Mouse (Mus musculus) MEL (cell line): ENCODE measurements around the gene Rtp3. TPM values are rescaled to one million over a fixed set of nuclear protein-coding genes. Genes with fewer than 3 reads are reported as not detected.

ENCODE experiments used
- DNase-seq: peaks from one replicate; pipeline ENCODE4 v3.0.0; 2011; ENCODE audit warnings: low read depth, low spot score
- H3K27ac ChIP-seq: 2 replicates; pipeline ENCODE4 v1.5.1; 2012; ENCODE audit warnings: low read depth, mild to moderate bottlenecking, control low read depth, low read length, moderate library complexity; ENCODE audit not compliant: control insufficient read depth
- H3K27me3 ChIP-seq, 2 experiments: fragments of 150-350 bp in 1 of 2; sonication (generic) in 1 of 2; 2 replicates each; pipeline ENCODE4 v1.6.1; 2012; ENCODE audit warnings: low read length in 2 of 2, mild to moderate bottlenecking in 2 of 2, improper control_type of control experiment in 1 of 2, moderate library complexity in 1 of 2; ENCODE audit not compliant: insufficient read depth in 2 of 2, control insufficient read depth in 1 of 2
- H3K36me3 ChIP-seq, 2 experiments: 2 replicates each; pipeline ENCODE4 v1.6.1; 2012 to 2014; ENCODE audit warnings: low read length in 2 of 2, improper control_type of control experiment in 1 of 2, inconsistent platforms in 1 of 2, mild to moderate bottlenecking in 1 of 2; ENCODE audit not compliant: insufficient read depth in 2 of 2, control insufficient read depth in 1 of 2
- H3K4me1 ChIP-seq, 2 experiments: fragments of 150-350 bp in 1 of 2; sonication (generic) in 1 of 2; 2 replicates each; pipeline ENCODE4 v1.6.1; 2012; ENCODE audit warnings: low read length in 2 of 2, improper control_type of control experiment in 1 of 2, mild to moderate bottlenecking in 1 of 2; ENCODE audit not compliant: insufficient read depth in 2 of 2, control insufficient read depth in 1 of 2
- H3K4me3 ChIP-seq, 2 experiments: fragments of 150-350 bp in 1 of 2; sonication (generic) in 1 of 2; 2 replicates each; pipeline ENCODE4 v1.5.1; 2012; ENCODE audit warnings: low read depth in 2 of 2, low read length in 2 of 2, mild to moderate bottlenecking in 2 of 2, moderate library complexity in 2 of 2, control low read depth in 1 of 2, improper control_type of control experiment in 1 of 2; ENCODE audit not compliant: control insufficient read depth in 1 of 2, insufficient read depth in 1 of 2
- H3K79me2 ChIP-seq: 2 replicates; pipeline ENCODE4 v1.6.1; 2012; ENCODE audit warnings: mild to moderate bottlenecking, low read length, moderate library complexity; ENCODE audit not compliant: control insufficient read depth, poor library complexity, insufficient read depth
- H3K9ac ChIP-seq: 2 replicates; pipeline ENCODE4 v1.6.1; 2012; ENCODE audit warnings: low read depth, mild to moderate bottlenecking, control low read depth, low read length, moderate library complexity; ENCODE audit not compliant: control insufficient read depth, poor library complexity, severe bottlenecking
- H3K9me3 ChIP-seq: fragments of 150-350 bp; sonication (generic); replicated peaks from 2 replicates; pipeline ENCODE4 v1.6.1; 2012; ENCODE audit warnings: mild to moderate bottlenecking, low read length, improper control_type of control experiment, moderate library complexity; ENCODE audit not compliant: insufficient read depth
- CHD1 ChIP-seq: IDR thresholded peaks from 2 replicates; pipeline ENCODE4 v1.6.1; 2012; ENCODE audit warnings: low read depth, mild to moderate bottlenecking, inconsistent platforms, low read length, improper control_type of control experiment
- CTCF ChIP-seq, 3 experiments: IDR thresholded peaks in 2 of 3; conservative IDR thresholded peaks in 1 of 3; 2 replicates each; pipeline ENCODE4 v1.5.1; 2011 to 2012; ENCODE audit warnings: low read length in 3 of 3, low read depth in 2 of 3, mild to moderate bottlenecking in 2 of 3, improper control_type of control experiment in 1 of 3, inconsistent platforms in 1 of 3, mixed read lengths in 1 of 3, moderate library complexity in 1 of 3; ENCODE audit not compliant: control insufficient read depth in 1 of 3, insufficient read depth in 1 of 3, poor library complexity in 1 of 3, severe bottlenecking in 1 of 3
- E2F4 ChIP-seq: IDR thresholded peaks from 2 replicates; pipeline ENCODE4 v1.6.1; 2011; ENCODE audit warnings: low read depth, low read length, improper control_type of control experiment, borderline replicate concordance
- EP300 ChIP-seq, 2 experiments: IDR thresholded peaks; 2 replicates each; pipeline ENCODE4 v1.6.1; 2011; ENCODE audit warnings: improper control_type of control experiment in 2 of 2, low read length in 2 of 2, low read depth in 1 of 2, mild to moderate bottlenecking in 1 of 2
- ETS1 ChIP-seq: IDR thresholded peaks from 2 replicates; pipeline ENCODE4 v1.6.1; 2012; ENCODE audit warnings: low read depth, mild to moderate bottlenecking, inconsistent platforms, low read length, improper control_type of control experiment, moderate library complexity
- GATA1 ChIP-seq: IDR thresholded peaks from 2 replicates; pipeline ENCODE4 v1.6.1; 2011; ENCODE audit warnings: low read depth, low read length, improper control_type of control experiment
- HCFC1 ChIP-seq: IDR thresholded peaks from 2 replicates; pipeline ENCODE4 v1.6.1; 2012; ENCODE audit warnings: low read depth, mild to moderate bottlenecking, inconsistent platforms, low read length, improper control_type of control experiment, moderate library complexity
- MAFK ChIP-seq: IDR thresholded peaks from 2 replicates; pipeline ENCODE4 v1.6.1; 2011; ENCODE audit warnings: low read depth, mild to moderate bottlenecking, low read length, improper control_type of control experiment, borderline replicate concordance
- MAX ChIP-seq: IDR thresholded peaks from 2 replicates; pipeline ENCODE4 v1.6.1; 2011; ENCODE audit warnings: low read length, improper control_type of control experiment
- MAZ ChIP-seq: IDR thresholded peaks from 2 replicates; pipeline ENCODE4 v1.6.1; 2012; ENCODE audit warnings: low read depth, mild to moderate bottlenecking, inconsistent platforms, low read length, improper control_type of control experiment
- NELFE ChIP-seq: IDR thresholded peaks from 2 replicates; pipeline ENCODE4 v1.6.1; 2011; ENCODE audit warnings: low read depth, low read length, improper control_type of control experiment
- NRF1 ChIP-seq: IDR thresholded peaks from 2 replicates; pipeline ENCODE4 v1.6.1; 2014; ENCODE audit warnings: low read depth, mild to moderate bottlenecking, inconsistent platforms, low read length, improper control_type of control experiment, moderate library complexity; ENCODE audit not compliant: poor library complexity, insufficient read depth, severe bottlenecking
- POLR2AphosphoS2 ChIP-seq: IDR thresholded peaks from 2 replicates; pipeline ENCODE4 v1.6.1; 2011; ENCODE audit warnings: low read length, improper control_type of control experiment
- POLR2AphosphoS5 ChIP-seq: IDR thresholded peaks from 2 replicates; pipeline ENCODE4 v1.6.1; 2012; ENCODE audit warnings: low read depth, borderline replicate concordance, mild to moderate bottlenecking, inconsistent platforms, low read length, moderate library complexity, mixed read lengths
- RCOR1 ChIP-seq: IDR thresholded peaks from 2 replicates; pipeline ENCODE4 v1.6.1; 2012; ENCODE audit warnings: low read depth, mild to moderate bottlenecking, inconsistent platforms, low read length, improper control_type of control experiment
- SIN3A ChIP-seq: IDR thresholded peaks from 2 replicates; pipeline ENCODE4 v1.6.1; 2012; ENCODE audit warnings: low read length, improper control_type of control experiment, inconsistent platforms
- SMC3 ChIP-seq: IDR thresholded peaks from 2 replicates; pipeline ENCODE4 v1.6.1; 2011; ENCODE audit warnings: low read depth, low read length, improper control_type of control experiment
- TAL1 ChIP-seq: IDR thresholded peaks from 2 replicates; pipeline ENCODE4 v1.6.1; 2012; ENCODE audit warnings: mild to moderate bottlenecking, inconsistent platforms, low read length, moderate library complexity, mixed read lengths
- TBP ChIP-seq: IDR thresholded peaks from 2 replicates; pipeline ENCODE4 v1.8.0; 2011; ENCODE audit warnings: low read depth, low read length, improper control_type of control experiment
- UBTF ChIP-seq: IDR thresholded peaks from 2 replicates; pipeline ENCODE4 v1.6.1; 2012; ENCODE audit warnings: low read depth, mild to moderate bottlenecking, inconsistent platforms, low read length, improper control_type of control experiment, moderate library complexity, borderline replicate concordance; ENCODE audit not compliant: insufficient read depth
- USF1 ChIP-seq: IDR thresholded peaks from 2 replicates; pipeline ENCODE4 v1.6.1; 2014; ENCODE audit warnings: low read depth, mild to moderate bottlenecking, inconsistent platforms, low read length, improper control_type of control experiment, moderate library complexity
- ZNF384 ChIP-seq: IDR thresholded peaks from 2 replicates; pipeline ENCODE4 v1.6.1; 2012; ENCODE audit warnings: low read depth, mild to moderate bottlenecking, inconsistent platforms, low read length, improper control_type of control experiment
- polyA plus RNA-seq, 2 experiments: library from polyadenylated mRNA; stranded (reverse) in 1 of 2; unstranded in 1 of 2; fragments of >175 nt in 1 of 2; fragments of >200 nt in 1 of 2; gene quantifications; 2 replicates each; pipeline versions ENCODE4 v1.2.1 to v1.2.4; 2012; ENCODE audit warnings: low replicate concordance in 2 of 2, low read depth in 1 of 2; ENCODE audit not compliant: insufficient read length in 2 of 2, insufficient read depth in 1 of 2, missing spikeins in 1 of 2
- total RNA-seq: library from RNA; depleted of rRNA; stranded (reverse); fragments of 300-350 nt; gene quantifications from 2 replicates; pipeline ENCODE4 v1.2.3, GENCODE M21; 2012

The Rtp3 gene
- total and polyA plus RNA-seq, 3 experiments, result not detected

- no peak overlapping the region for H3K4me3 ChIP-seq
- TF ChIP-seq MAZ, result no peak
- TF ChIP-seq USF1, result no peak
- TF ChIP-seq ZNF384, result no peak
- TF ChIP-seq SIN3A, result no peak
- TF ChIP-seq TAL1, result no peak
- no peak for TF ChIP-seq POLR2AphosphoS5
- no peak for TF ChIP-seq CHD1
- no peak for TF ChIP-seq POLR2AphosphoS2
- no peak for TF ChIP-seq E2F4
- no peak for TF ChIP-seq RCOR1
- no peak for TF ChIP-seq SMC3
- no peak for TF ChIP-seq NELFE
- TF ChIP-seq MAX, result no peak
- TF ChIP-seq CTCF (IDR thresholded peaks at IDR 0.05 in 2 of 3, conservative IDR thresholded peaks at IDR 0.05 in 1 of 3; ENCODE audit: control insufficient read depth in 1 of 3, insufficient read depth in 1 of 3, low read depth in 2 of 3, low read length in 3 of 3, poor library complexity in 1 of 3, severe bottlenecking in 1 of 3), result no peak
- no peak for TF ChIP-seq UBTF
- no peak for TF ChIP-seq MAFK
- TF ChIP-seq HCFC1, result no peak
- TF ChIP-seq ETS1, result no peak
- TF ChIP-seq GATA1, result no peak
- no peaks in the 10 kb centered on the region for H3K36me3 ChIP-seq
- H3K4me1 ChIP-seq, result no peaks in the 10 kb centered on the region
- peaks cover 0 to 5% of the 10 kb centered on the region in 2 experiments; a peak in 3 of 4 replicates for H3K27me3 ChIP-seq
- H3K79me2 ChIP-seq, result no peaks in the 10 kb centered on the region
- H3K9me3 ChIP-seq, result no peaks in the 10 kb centered on the region
- H3K27ac ChIP-seq, result no peak overlapping the region
- no peak for DNase-seq
- H3K9ac ChIP-seq, result no peak overlapping the region
These were observed 11.2 kb upstream of the Rtp3 start for GRCm38 (mm10) chr9:111001621-111002020.

GRCm38 (mm10) chr9:110999856-111000255, 9.5 kb upstream of the Rtp3 start:
- no peaks in the 10 kb centered on the region for H3K36me3 ChIP-seq
- no peak for TF ChIP-seq EP300 (IDR thresholded peaks at IDR 0.05; ENCODE audit: low read depth in 1 of 2, low read length in 2 of 2)
- no peak for TF ChIP-seq NRF1
- TF ChIP-seq TBP, result no peak
- TF ChIP-seq, all 39 proteins: peak for 0
- H3K79me2 ChIP-seq, result no peaks in the 10 kb centered on the region
- no peak overlapping the region for H3K27ac ChIP-seq
- H3K9me3 ChIP-seq, result no peaks in the 10 kb centered on the region
- peaks cover 0 to 4% of the 10 kb centered on the region in 2 experiments; a peak in 3 of 4 replicates for H3K27me3 ChIP-seq
- no peak overlapping the region for H3K4me3 ChIP-seq
- no peak for DNase-seq
- H3K9ac ChIP-seq, result no peak overlapping the region
- H3K4me1 ChIP-seq, result no peaks in the 10 kb centered on the region
